Mouse (Mus musculus): ENCODE measurements at regions not wholly inside any gene's neighbourhood (a gene's known extent, or its start where the extent isn't known, plus 50 kb on each side); places are given as distances from the start of the nearest gene placed in this dataset.

DNA sequence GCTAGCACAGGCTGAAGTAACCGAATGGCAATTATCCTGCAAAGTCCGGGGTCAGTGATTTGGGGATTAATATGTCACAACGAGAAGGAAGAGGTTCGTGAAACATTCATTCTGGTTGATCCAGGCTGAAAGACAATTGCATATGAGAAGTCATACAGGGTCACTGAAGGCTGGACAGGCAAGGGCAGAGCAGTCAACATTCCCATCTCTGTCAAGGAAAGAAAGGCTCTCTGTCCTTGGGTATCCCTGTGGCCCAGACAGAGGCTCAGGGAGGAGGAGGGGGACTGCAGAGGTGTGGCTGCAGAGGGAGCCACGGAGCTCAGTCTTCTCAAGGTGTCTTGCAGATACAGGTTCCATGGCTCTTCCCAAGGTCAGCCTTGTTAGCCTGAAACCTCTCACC, 68.4 kb upstream of the Irf2bp2 start:
- DNase-seq (ENCODE audit: low spot score in 2 of 2) = no peak

GRCm38 (mm10) chr8:126661511-126662142, 67.8 kb upstream of the Irf2bp2 start:
- DNase-seq (ENCODE audit: low spot score in 2 of 2) = peak in 1 of 2 experiments; percentile 34

- peak in 1 of 2 experiments; percentile 5 for DNase-seq (ENCODE audit: low spot score in 2 of 2)
Observed at GRCm38 (mm10) chr8:126660658-126661316, 67.0 kb upstream of the Irf2bp2 start.

DNA sequence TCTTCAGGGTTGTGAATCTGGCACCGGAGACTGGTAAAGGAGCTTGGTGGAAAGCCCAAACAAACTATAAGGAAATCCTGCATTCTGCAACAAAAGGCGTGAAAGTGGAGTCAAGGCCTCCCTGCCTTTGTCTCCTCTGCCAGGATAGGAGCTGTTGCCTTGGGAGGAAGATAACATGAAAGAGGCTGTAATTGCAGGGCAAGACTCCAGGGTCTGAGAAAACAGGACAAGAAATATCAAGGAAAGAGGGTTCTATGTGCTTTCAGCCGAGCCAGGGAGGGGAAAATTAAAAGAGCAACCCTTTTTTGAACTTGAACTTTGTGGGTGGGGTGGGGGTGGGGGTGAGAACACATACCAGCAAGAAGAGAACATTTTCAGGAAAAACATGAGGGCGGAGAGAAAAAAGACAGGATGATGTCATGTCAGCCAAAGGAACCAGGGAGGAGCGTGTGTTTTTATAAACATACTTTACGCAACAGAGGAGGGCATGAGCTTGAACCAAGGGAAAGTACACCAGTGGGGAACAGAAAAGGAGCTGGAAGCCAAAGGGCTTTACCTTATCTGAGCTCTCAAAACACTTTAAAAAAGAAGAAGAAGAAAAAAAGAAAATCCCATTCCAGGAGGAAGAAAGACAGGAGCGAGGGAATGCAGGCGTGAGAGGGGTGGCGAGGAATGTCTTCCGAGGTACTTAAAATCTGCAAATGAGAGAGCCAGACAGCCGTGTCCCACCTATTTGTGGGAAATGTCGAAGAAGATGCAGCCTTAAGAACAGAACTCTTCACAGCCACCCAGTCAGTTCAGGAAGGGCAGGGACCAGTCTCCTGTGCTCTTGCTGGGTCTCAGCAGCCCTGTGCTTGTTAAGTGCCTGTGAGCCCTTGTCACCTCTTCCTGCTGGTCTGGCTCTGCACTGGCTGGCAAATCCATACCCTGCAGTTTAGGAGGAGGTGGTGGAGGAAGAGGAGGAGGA, 66.2 kb upstream of the Irf2bp2 start:
- DNase-seq (ENCODE audit: low spot score in 2 of 2) = peak; percentile 14 to 52

DNA sequence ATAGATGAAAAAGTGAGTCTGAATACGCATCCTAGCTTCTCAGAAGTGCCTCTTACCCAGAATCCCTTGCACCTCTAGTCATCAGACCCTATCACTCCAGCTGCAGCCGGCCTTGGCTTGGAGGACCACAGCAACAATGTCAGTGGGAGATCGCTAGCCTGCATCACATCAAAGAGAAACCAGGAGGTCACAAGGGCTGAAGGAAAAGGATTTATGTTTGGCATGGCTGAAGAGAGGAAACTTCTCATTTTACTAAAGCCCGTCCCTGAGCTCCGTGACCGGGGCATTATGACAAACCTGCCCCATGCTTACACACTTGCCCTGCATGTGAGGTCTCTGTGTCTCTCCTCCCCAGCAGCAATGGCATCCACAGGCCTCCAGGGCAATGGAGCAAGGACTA, 63.8 kb upstream of the Irf2bp2 start:
- no peak for DNase-seq (ENCODE audit: low spot score in 2 of 2)

DNA sequence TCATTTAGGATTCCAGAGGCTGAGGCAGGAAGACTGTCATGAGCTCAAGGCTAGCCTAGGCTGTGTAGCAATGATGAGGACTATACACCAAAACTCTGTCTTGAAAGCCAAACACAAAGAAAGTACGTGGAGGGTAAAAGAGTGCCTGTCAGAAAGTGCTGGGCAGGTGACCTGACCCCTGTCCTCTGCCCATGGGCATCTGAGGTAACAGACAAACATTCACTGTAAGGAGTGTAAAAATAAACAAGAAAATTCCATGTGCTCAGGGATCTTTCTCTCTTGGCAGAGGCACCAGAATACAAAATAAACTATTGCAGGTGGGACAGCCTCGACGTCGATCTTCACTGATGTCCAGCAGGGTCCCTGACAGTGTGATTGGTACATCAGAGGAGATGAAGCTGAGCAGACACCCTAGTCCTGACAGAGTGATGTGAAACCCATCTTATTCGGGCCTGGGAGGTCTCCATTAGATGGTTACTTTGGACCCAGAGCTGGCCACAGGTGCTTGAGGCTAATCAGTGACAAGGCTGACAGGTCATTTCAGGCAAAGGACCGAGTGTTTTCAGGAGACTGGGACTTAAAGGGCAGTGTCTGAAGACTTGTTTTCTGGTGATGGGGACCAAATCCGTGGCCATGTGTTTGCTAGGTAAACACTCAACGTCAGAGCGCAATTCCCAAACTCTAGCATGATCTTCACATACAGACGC, 62.9 kb upstream of the Irf2bp2 start:
- no peak for DNase-seq (ENCODE audit: low spot score in 2 of 2)

- no peak for DNase-seq (ENCODE audit: low spot score in 2 of 2)
Observed at GRCm38 (mm10) chr8:126655565-126655964, 61.8 kb upstream of the Irf2bp2 start.

DNA sequence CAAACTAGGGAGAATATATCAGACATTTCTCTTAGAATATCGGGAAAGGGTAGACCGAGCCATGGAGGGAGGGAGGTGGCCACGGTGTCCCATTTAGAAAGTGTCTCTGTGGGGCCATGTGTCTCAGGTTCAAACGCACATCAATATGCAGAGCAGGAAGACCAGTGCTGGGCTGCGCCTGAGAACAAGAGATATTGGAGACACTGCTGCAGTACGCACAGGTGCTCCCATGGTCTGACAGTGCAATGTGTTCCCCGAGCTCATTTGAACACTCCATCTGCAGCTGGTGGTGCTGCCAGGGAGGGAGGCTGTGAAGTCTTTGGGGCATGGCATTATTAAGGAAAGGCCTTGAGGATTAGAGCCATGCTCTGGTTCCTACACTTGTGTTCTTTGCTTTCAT, 60.6 kb upstream of the Irf2bp2 start:
- DNase-seq (ENCODE audit: low spot score in 2 of 2) = no peak

GRCm38 (mm10) chr8:126652151-126652550, 58.4 kb upstream of the Irf2bp2 start:
- no peak for DNase-seq (ENCODE audit: low spot score in 2 of 2)

- DNase-seq (ENCODE audit: low spot score in 2 of 2) = no peak
Observed at GRCm38 (mm10) chr8:126650945-126651344, 57.2 kb upstream of the Irf2bp2 start.

GRCm38 (mm10) chr8:126649305-126649704, 55.5 kb upstream of the Irf2bp2 start:
- no peak for DNase-seq (ENCODE audit: low spot score in 2 of 2)

GRCm38 (mm10) chr8:126647350-126647749, 53.6 kb upstream of the Irf2bp2 start:
- DNase-seq (ENCODE audit: low spot score in 2 of 2) = no peak

- DNase-seq (ENCODE audit: low spot score in 2 of 2) = no peak
Observed at GRCm38 (mm10) chr8:126646604-126647311, 53.0 kb upstream of the Irf2bp2 start.

DNA sequence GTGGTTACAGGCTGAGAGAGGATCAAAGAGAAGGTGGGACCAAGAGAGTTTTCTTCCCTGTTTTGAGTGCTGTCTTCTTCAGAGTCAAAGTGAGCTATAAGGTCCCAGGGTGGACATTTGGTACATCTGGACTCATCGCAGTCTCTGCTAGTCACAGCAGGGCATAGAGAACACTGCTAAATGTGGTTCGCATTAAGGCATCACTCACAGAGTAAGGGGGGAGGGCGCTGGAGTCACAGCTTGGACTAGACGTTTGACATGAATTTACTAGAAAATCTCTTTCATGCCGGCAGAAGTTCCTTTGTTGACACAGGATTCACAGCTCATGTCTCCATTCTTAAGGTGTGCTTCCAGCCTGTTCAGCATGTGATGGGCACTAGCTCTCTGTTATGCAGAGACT, 50.4 kb upstream of the Irf2bp2 start:
- no peak for DNase-seq (ENCODE audit: low spot score in 2 of 2)
